Mouse (Mus musculus): Measurements from ENCODE around the gene Gtf2ird1. TPM values are rescaled to one million over a fixed set of nuclear protein-coding genes. Genes with fewer than 3 reads are reported as not detected.

Gtf2ird1 gene
- total and polyA plus RNA-seq, 2 experiments = 6.5 to 15.3 TPM

GRCm38 (mm10) chr5:134445895-134446294, 10.6 kb downstream of the Gtf2ird1 start:
- 72% methylated on average over 10 of the region's 10 CpGs for WGBS
- DNase-seq (ENCODE audit: extremely low read depth, low read depth, low spot score) = no peak
- no peaks in the 10 kb centered on the region for H3K36me3 ChIP-seq (ENCODE audit: control insufficient read depth, insufficient read depth, low read length)
- H3K27ac ChIP-seq (replicated peaks; ENCODE audit: insufficient read depth, low read depth, low read length) = no peak overlapping the region
- no peaks in the 10 kb centered on the region for H3K27me3 ChIP-seq (ENCODE audit: control insufficient read depth, insufficient read depth, low read length)
- TF ChIP-seq CTCF (IDR thresholded peaks at IDR 0.05; ENCODE audit: low read depth, low read length) = no peak
- TF ChIP-seq POLR2A (IDR thresholded peaks at IDR 0.05; ENCODE audit: extremely low read depth, insufficient read depth, low read length) = no peak
- H3K9ac ChIP-seq (ENCODE audit: low read depth, low read length) = no peak overlapping the region
- H3K4me1 ChIP-seq (ENCODE audit: control insufficient read depth, insufficient read depth, low read length) = no peaks in the 10 kb centered on the region
- H3K4me3 ChIP-seq (ENCODE audit: insufficient read depth, low read depth, low read length) = no peak overlapping the region
- H3K79me2 ChIP-seq (ENCODE audit: control insufficient read depth, insufficient read depth, low read length) = peaks cover 44% of the 10 kb centered on the region

GRCm38 (mm10) chr5:134445208-134445831, 11.2 kb downstream of the Gtf2ird1 start:
- 73% methylated on average over 10 of the region's 10 CpGs for WGBS
- no peak overlapping the region for H3K9ac ChIP-seq (ENCODE audit: low read depth, low read length)
- H3K4me1 ChIP-seq (ENCODE audit: control insufficient read depth, insufficient read depth, low read length) = peaks cover 1% of the 10 kb centered on the region; the same call in 1 of the 2 replicates
- H3K4me3 ChIP-seq (ENCODE audit: insufficient read depth, low read depth, low read length) = no peak overlapping the region
- TF ChIP-seq CTCF (IDR thresholded peaks at IDR 0.05; ENCODE audit: low read depth, low read length) (no peak), POLR2A (IDR thresholded peaks at IDR 0.05; ENCODE audit: extremely low read depth, insufficient read depth, low read length) (no peak)
- no peaks in the 10 kb centered on the region for H3K27me3 ChIP-seq (ENCODE audit: control insufficient read depth, insufficient read depth, low read length)
- H3K27ac ChIP-seq (replicated peaks; ENCODE audit: insufficient read depth, low read depth, low read length) = no peak overlapping the region
- H3K36me3 ChIP-seq (ENCODE audit: control insufficient read depth, insufficient read depth, low read length) = no peaks in the 10 kb centered on the region
- no peak for DNase-seq (ENCODE audit: extremely low read depth, low read depth, low spot score)
- H3K79me2 ChIP-seq (ENCODE audit: control insufficient read depth, insufficient read depth, low read length) = peaks cover 42% of the 10 kb centered on the region

- Histone ChIP-seq H3K27ac (replicated peaks; ENCODE audit: insufficient read depth, low read depth, low read length) (no peak overlapping the region), H3K36me3 (ENCODE audit: control insufficient read depth, insufficient read depth, low read length) (no peaks in the 10 kb centered on the region), H3K27me3 (ENCODE audit: control insufficient read depth, insufficient read depth, low read length) (no peaks in the 10 kb centered on the region), H3K79me2 (ENCODE audit: control insufficient read depth, insufficient read depth, low read length) (peaks cover 44% of the 10 kb centered on the region), H3K4me1 (ENCODE audit: control insufficient read depth, insufficient read depth, low read length) (peaks cover 1% of the 10 kb centered on the region; the same call in 1 of the 2 replicates), H3K9ac (ENCODE audit: low read depth, low read length) (no peak overlapping the region), H3K4me3 (ENCODE audit: insufficient read depth, low read depth, low read length) (no peak overlapping the region)
- TF ChIP-seq CTCF (IDR thresholded peaks at IDR 0.05; ENCODE audit: low read depth, low read length) (no peak), POLR2A (IDR thresholded peaks at IDR 0.05; ENCODE audit: extremely low read depth, insufficient read depth, low read length) (no peak)
- DNase-seq (ENCODE audit: extremely low read depth, low read depth, low spot score) = no peak
- 94% methylated on average over 7 of the region's 7 CpGs for WGBS
Observed at GRCm38 (mm10) chr5:134444473-134444872, 12.0 kb downstream of the Gtf2ird1 start.

DNA sequence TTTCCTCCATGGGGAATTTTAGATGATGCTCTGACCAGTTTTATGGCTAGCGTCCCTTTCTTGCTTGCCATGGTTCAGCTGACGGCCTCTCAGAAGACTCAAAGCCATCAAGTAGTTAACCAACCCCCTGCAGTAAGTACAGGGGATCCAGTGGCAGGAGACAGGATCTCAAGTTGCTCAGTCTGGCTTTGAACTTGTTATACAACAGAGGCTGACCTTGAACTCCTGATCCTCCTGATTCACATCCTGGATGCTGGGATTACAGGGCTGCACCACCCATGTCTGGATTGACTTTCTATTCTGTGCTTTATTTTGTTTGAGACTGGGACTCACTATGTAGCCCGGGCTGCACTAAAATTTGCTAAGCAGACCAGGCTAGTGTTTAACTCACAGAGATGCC, 14.4 kb downstream of the Gtf2ird1 start:
- no peak overlapping the region for H3K4me3 ChIP-seq (ENCODE audit: insufficient read depth, low read depth, low read length)
- no peaks in the 10 kb centered on the region for H3K27me3 ChIP-seq (ENCODE audit: control insufficient read depth, insufficient read depth, low read length)
- WGBS = 93% methylated on average over 3 of the region's 3 CpGs
- peaks cover 17% of the 10 kb centered on the region for H3K4me1 ChIP-seq (ENCODE audit: control insufficient read depth, insufficient read depth, low read length)
- no peak for DNase-seq (ENCODE audit: extremely low read depth, low read depth, low spot score)
- no peaks in the 10 kb centered on the region for H3K36me3 ChIP-seq (ENCODE audit: control insufficient read depth, insufficient read depth, low read length)
- TF ChIP-seq POLR2A (IDR thresholded peaks at IDR 0.05; ENCODE audit: extremely low read depth, insufficient read depth, low read length) (no peak), CTCF (IDR thresholded peaks at IDR 0.05; ENCODE audit: low read depth, low read length) (no peak)
- no peak overlapping the region for H3K27ac ChIP-seq (replicated peaks; ENCODE audit: insufficient read depth, low read depth, low read length)
- H3K9ac ChIP-seq (ENCODE audit: low read depth, low read length) = no peak overlapping the region
- peaks cover 37% of the 10 kb centered on the region for H3K79me2 ChIP-seq (ENCODE audit: control insufficient read depth, insufficient read depth, low read length)

DNA sequence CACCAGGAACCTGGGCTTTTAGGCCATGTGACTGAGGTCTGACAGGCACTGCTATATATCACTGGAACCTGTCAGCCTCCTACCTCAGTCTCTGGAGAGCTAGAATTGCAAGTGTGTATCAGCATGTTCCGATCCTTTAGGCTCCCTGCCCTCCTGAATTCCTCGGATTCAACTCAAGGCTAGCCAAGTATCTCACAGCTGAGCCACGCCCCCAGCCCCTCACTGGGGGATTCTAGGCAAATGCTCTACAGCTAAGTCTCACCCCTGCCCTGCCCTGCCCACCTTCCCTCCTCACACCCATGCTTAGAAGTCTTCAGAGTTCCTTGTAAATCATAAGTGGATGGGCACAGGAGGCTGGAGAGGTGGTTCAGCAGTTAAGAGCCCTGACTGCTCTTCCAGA, 15.4 kb downstream of the Gtf2ird1 start:
- Histone ChIP-seq H3K4me3 (ENCODE audit: insufficient read depth, low read depth, low read length) (no peak overlapping the region), H3K79me2 (ENCODE audit: control insufficient read depth, insufficient read depth, low read length) (peaks cover 31% of the 10 kb centered on the region), H3K36me3 (ENCODE audit: control insufficient read depth, insufficient read depth, low read length) (no peaks in the 10 kb centered on the region), H3K4me1 (ENCODE audit: control insufficient read depth, insufficient read depth, low read length) (peaks cover 26% of the 10 kb centered on the region), H3K27me3 (ENCODE audit: control insufficient read depth, insufficient read depth, low read length) (no peaks in the 10 kb centered on the region), H3K9ac (ENCODE audit: low read depth, low read length) (no peak overlapping the region), H3K27ac (replicated peaks; ENCODE audit: insufficient read depth, low read depth, low read length) (no peak overlapping the region)
- no peak for TF ChIP-seq CTCF (IDR thresholded peaks at IDR 0.05; ENCODE audit: low read depth, low read length)
- no peak for TF ChIP-seq POLR2A (IDR thresholded peaks at IDR 0.05; ENCODE audit: extremely low read depth, insufficient read depth, low read length)
- 78% methylated on average over 3 of the region's 3 CpGs for WGBS
- no peak for DNase-seq (ENCODE audit: extremely low read depth, low read depth, low spot score)

GRCm38 (mm10) chr5:134440098-134440497, 16.4 kb downstream of the Gtf2ird1 start:
- no peak overlapping the region for H3K9ac ChIP-seq (ENCODE audit: low read depth, low read length)
- H3K4me3 ChIP-seq (ENCODE audit: insufficient read depth, low read depth, low read length) = no peak overlapping the region
- TF ChIP-seq CTCF (IDR thresholded peaks at IDR 0.05; ENCODE audit: low read depth, low read length) (no peak), POLR2A (IDR thresholded peaks at IDR 0.05; ENCODE audit: extremely low read depth, insufficient read depth, low read length) (no peak)
- WGBS = 64% methylated on average over 12 of the region's 12 CpGs
- H3K27me3 ChIP-seq (ENCODE audit: control insufficient read depth, insufficient read depth, low read length) = no peaks in the 10 kb centered on the region
- no peaks in the 10 kb centered on the region for H3K36me3 ChIP-seq (ENCODE audit: control insufficient read depth, insufficient read depth, low read length)
- H3K4me1 ChIP-seq (ENCODE audit: control insufficient read depth, insufficient read depth, low read length) = peaks cover 33% of the 10 kb centered on the region
- peaks cover 24% of the 10 kb centered on the region for H3K79me2 ChIP-seq (ENCODE audit: control insufficient read depth, insufficient read depth, low read length)
- DNase-seq (ENCODE audit: extremely low read depth, low read depth, low spot score) = no peak
- H3K27ac ChIP-seq (replicated peaks; ENCODE audit: insufficient read depth, low read depth, low read length) = no peak overlapping the region
